Mouse (Mus musculus) brain, embryonic 14.5 days (tissue): ENCODE measurements at regions not wholly inside any gene's neighbourhood (a gene's known extent, or its start where the extent isn't known, plus 50 kb on each side); places are given as distances from the start of the nearest gene placed in this dataset.

Source experiments
- DNase-seq: peaks from one replicate; pipeline ENCODE4 v3.0.0-alpha.2; 2011; ENCODE audit warnings: low read depth
- CTCF ChIP-seq: fragments of 200-500 bp; IDR thresholded peaks from 2 replicates; pipeline ENCODE4 v1.5.1; 2012; ENCODE audit warnings: inconsistent platforms, mild to moderate bottlenecking, moderate library complexity, borderline replicate concordance; ENCODE audit not compliant: insufficient read depth, insufficient read length; ENCODE audit errors: extremely low read depth
- POLR2A ChIP-seq: fragments of 200-500 bp; IDR thresholded peaks from 2 replicates; pipeline ENCODE4 v1.6.1; 2012; ENCODE audit warnings: mild to moderate bottlenecking, inconsistent platforms, borderline replicate concordance; ENCODE audit not compliant: poor library complexity, insufficient read depth, insufficient read length, severe bottlenecking; ENCODE audit errors: extremely low read depth

DNA sequence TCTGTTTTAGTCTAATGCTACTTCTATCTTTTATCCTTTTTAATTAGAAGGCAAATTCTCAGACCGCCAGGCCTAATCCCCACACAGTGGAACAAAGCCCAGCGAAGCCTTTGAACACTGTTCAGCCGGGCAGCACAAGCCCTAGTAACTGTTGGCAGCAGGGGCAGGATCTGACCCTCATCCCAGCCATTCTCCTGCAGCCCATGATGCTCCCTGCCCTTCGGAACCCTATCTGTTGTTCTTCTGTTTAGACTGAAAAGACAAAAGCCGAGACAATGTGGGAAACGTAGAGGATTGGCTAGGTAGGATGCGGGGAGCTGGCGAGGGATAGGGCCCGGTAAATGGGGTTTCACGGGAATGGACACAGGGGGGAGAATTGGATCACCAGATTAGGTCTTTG is 64.6 kb upstream of the Otx2 start:
- TF ChIP-seq CTCF (no peak), POLR2A (no peak)
- DNase-seq, result peak; percentile 85

- DNase-seq, result peak; percentile 52
- no peak for TF ChIP-seq CTCF
- no peak for TF ChIP-seq POLR2A
Measured at GRCm38 (mm10) chr14:48736969-48737860, 63.6 kb upstream of the Otx2 start.

- no peak for TF ChIP-seq CTCF
- TF ChIP-seq POLR2A, result no peak
- DNase-seq, result peak; percentile 38
Measured at GRCm38 (mm10) chr14:48736211-48736610, 62.6 kb upstream of the Otx2 start.

DNA sequence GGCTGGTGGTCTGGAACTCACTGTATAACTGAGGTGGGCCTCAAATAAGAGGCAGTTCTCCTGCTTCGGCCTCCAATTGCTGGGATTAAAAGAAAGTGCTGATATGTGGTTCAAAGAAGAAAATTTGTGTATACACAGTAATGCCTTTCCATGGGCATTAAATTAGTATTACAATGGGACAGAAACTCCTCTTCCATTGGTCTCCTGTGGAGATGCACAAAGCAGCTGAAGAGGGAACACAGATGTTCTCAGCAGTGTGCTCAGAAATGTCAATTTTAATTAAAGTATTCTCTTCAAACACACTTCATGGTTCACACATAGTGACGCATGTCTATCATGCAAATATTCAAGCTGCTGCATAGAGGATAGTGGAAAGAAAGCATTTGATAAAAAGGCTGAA is 56.4 kb upstream of the Otx2 start:
- no peak for DNase-seq
- TF ChIP-seq CTCF, result no peak
- no peak for TF ChIP-seq POLR2A
